Mouse (Mus musculus) layer of hippocampus, postnatal 14 days (tissue): ENCODE measurements around the gene 1810062G17Rik. TPM values are rescaled to one million over a fixed set of nuclear protein-coding genes. Genes with fewer than 3 reads are reported as not detected.

Experiments used
- DNase-seq, 2 experiments: peaks; one replicate each; pipeline ENCODE4 v3.0.0; 2021 to 2022; ENCODE audit warnings: low spot score in 2 of 2, mixed read lengths in 1 of 2
- long read RNA-seq, 2 experiments: library from polyadenylated mRNA; stranded (forward); transcript quantifications; one replicate each; pipeline ENCODE4 v2.0.0; 2021
- total RNA-seq, 2 experiments: library from RNA; stranded (reverse); gene quantifications; 2 replicates each; pipeline ENCODE4 v1.2.3; 2021

Gene 1810062G17Rik
- under 1 TPM in 1 of 2 experiments, not detected in 1; 0.37 TPM for total RNA-seq
- long read RNA-seq, experiment 1 = 0 reads
- long read RNA-seq, experiment 2 = 0 reads

DNA sequence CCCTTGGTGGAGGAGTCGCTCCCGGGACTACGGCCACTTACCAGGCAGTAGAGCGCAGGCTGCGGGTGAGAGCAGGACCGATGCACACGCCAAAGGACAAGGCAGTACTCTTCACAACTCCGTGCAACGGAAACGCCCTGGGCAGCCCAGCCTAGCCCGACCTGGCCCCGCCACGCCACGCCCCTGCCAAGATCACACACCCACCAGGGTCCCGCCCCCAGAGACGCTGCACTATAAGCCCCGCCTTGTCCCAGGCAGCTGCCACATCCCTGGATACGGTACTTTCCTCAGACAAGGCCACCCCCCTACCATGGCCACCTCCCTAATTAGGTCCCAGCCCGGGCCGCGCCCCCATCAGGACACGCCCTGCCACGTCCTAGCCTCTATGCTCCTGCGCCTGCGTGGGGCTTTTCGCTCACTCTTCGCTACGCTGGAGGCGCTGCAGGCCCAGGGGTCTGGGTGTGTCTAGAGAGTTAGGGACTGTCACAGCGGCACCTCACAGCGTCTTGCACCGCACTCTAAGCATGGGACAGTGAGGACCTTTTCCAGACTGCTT lies at the start of gene 1810062G17Rik, which contains the start of gene Anxa5:
TSS of gene 1810062G17Rik (plus strand) at position 406 of the 556 bp plus-strand sequence.
TSS of gene Anxa5 (minus strand) at position 363 of the 556 bp plus-strand sequence.
- peak; percentile 82 to 88 for DNase-seq

GRCm38 (mm10) chr3:36427386-36427785 lies 48.4 kb upstream of the 1810062G17Rik start:
- DNase-seq = no peak

GRCm38 (mm10) chr3:36430360-36430759 lies 45.4 kb upstream of the 1810062G17Rik start:
- DNase-seq = no peak

- DNase-seq = no peak
Measured at GRCm38 (mm10) chr3:36440280-36440679, 35.5 kb upstream of the 1810062G17Rik start.

DNA sequence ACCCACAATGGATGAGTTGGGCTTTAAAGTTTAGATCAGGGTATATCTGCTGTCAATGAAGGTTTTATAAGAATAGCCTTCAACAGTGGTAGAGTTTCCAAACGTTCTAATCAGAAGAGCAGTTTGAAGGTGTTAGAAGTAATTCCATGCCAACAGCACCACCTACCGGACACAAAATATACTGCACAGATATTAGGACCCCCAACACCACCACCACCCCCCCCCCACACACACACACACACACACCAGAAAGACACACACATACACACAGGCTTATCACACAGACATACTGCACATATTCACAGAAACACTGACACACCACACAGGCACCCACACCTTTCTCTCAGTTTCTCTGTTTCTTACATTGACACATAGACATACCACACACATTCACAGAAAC lies 33.3 kb upstream of the 1810062G17Rik start:
- DNase-seq = peak; percentile 20 to 70

DNA sequence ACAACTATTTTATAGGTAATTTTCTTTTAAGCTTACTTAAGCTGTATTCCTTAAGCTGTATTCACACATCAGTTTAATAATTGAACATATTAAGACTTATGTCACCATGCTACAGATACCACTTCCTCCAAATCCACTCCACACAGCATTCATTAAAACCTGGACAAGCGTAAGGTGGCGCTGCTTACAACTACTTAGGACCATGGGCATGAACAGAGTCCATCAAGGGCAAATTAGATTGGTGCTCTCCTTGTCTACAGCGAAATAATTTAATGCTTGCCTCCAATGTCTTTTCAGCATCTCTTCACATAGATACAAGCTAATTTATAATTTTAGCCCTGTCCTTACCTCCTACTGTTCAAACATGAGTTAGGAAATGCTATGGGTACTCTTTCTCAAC lies 29.7 kb upstream of the 1810062G17Rik start:
- no peak for DNase-seq

- no peak for DNase-seq
Measured at GRCm38 (mm10) chr3:36446506-36446905, 29.2 kb upstream of the 1810062G17Rik start.

DNA sequence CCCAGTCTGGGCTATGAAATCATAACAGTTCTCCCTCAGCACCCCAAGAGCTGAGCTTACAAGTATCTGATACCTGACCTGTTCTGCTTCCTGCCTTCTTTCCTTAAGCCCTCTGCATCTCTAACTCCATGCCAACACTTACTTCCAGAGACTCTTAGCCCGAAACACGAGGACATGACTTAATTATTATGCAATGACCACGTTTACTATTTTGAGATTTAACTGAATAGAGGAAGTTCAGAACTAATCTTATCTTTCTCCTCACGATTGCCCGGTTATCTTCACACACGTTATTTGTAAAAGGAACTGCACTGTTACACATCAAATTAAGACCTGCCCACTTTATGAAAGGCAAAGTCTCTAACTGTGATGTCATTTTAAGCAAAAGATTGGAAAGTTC lies 28.8 kb upstream of the 1810062G17Rik start:
- DNase-seq = no peak

DNA sequence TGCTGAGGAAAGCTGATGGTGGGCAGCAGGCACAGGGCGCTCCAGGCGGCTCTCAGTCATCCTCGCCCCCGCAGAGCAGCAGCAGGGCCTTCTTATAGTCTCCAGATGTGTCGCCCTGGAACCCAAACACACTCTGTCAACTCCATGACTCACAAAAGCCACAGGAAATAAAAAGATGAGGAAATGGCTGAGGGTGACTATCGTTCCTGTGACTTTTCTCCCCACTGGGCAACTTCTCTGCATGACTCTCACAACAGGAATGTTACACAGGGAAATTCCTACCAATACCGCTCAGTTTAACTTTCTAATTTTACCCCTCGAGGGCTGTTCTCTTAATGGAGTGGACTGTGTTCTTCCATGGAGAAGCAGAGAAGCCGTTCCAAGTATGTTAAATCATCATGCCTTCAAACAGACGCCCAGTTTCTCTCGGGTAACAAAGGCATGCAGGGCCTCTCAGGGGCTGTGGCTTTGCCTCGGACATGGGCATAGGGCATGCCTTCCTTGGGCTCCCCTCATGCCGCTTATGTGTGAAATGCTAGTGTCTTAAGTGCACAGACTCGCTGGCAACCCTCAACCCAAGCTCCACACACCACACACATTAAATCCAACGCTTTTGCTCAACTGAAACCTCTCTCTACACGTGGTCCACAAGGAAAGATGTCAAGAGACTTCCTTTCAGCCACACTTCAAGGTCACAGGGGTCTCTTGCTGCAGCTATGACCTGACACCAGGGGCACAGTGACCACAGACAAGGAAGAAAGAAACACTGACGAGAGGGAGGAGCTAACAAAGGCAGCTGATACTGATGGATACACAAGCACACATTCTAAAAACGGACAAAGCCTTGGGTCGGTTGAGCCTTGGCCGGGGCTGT lies 26.2 kb upstream of the 1810062G17Rik start:
- no peak for DNase-seq

DNA sequence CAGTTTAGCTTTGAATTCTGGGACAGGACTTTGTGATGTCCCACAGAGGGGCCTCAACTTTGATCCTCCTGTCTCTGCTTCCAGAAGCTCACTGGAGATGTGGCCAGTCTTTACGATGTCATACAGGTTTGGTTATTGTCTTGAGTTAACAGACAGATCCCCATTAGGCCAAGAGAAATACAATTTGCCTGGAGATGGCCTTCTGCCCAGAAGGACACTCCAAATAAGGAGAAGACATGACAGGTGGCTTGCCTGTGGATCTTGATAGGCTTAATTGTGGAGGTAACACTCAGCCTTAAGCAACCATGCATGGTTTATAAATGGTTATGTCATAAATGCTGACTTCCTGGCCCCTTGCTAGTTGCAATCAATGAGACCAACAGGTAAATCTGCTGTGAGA lies 23.2 kb upstream of the 1810062G17Rik start:
- DNase-seq = no peak

GRCm38 (mm10) chr3:36455124-36455523 lies 20.6 kb upstream of the 1810062G17Rik start:
- DNase-seq = no peak

- no peak for DNase-seq
Measured at GRCm38 (mm10) chr3:36455566-36455965, 20.2 kb upstream of the 1810062G17Rik start.

DNA sequence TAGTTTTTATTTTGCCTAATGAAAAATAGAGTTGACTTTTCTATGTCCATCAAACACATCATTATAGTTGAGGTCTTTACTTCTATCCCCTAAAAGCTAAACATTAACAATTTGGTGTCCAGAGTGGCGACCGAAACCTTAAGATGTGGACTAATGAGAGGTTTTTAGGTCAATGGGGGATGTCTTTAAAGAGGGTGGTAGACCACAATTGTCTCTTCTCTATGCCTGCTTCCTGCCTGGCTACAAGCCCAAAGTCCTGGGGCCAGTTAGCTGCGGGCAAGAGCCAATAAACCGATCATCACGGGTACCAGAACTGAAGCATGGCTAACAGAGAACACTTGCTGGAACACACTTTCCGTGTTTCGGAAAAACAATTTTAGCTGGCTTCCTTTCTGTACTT lies 15.0 kb upstream of the 1810062G17Rik start:
- no peak for DNase-seq

GRCm38 (mm10) chr3:36461819-36462218 lies 13.9 kb upstream of the 1810062G17Rik start:
- DNase-seq = no peak

- DNase-seq = no peak
Measured at GRCm38 (mm10) chr3:36462348-36462747, 13.4 kb upstream of the 1810062G17Rik start.

- DNase-seq = no peak
Measured at GRCm38 (mm10) chr3:36465538-36465937, 10.2 kb upstream of the 1810062G17Rik start.

DNA sequence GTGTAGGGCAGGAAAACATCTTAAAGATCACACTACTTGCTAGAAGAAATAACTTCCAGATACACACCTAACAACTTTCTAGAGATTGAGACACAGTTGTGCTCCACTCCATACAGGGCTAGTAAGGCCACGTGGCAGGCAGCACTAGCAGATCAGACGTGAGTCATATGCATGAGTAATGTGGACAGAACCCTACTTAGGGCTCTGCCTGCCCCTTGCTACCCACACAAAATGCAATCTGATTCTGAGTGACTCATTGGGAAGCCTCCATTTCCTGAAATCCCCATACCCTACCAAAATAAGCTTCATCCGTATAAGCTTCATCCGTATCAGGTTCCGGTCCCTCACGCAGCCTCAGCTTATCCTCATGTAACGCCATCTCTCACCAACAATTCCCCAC lies 8.1 kb upstream of the 1810062G17Rik start:
- DNase-seq = no peak

- no peak for DNase-seq
Measured at GRCm38 (mm10) chr3:36468871-36469270, 6.9 kb upstream of the 1810062G17Rik start.

GRCm38 (mm10) chr3:36471856-36472255 lies 3.9 kb upstream of the 1810062G17Rik start:
- no peak for DNase-seq

DNA sequence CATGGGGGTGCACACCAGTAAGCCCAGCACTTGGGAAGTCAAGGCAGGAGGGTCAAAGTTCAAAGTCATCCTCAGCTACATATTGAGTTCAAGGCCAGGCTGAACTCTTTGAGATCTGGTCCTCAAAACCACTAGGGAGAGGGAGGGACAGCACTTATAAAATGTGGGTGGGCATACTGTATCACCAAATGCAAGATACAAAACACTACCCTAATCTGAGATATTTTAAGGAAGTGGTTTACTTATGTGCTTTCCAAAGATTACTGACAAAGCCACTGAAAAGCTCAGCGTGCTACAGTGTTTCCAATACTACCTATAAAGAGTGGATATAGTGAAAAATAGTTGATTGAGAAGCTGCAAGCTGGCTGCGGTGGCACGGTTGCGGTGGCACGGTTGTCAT lies 2.5 kb upstream of the 1810062G17Rik start:
- no peak for DNase-seq

GRCm38 (mm10) chr3:36474421-36474820 lies 1.3 kb upstream of the 1810062G17Rik start:
- no peak for DNase-seq

DNA sequence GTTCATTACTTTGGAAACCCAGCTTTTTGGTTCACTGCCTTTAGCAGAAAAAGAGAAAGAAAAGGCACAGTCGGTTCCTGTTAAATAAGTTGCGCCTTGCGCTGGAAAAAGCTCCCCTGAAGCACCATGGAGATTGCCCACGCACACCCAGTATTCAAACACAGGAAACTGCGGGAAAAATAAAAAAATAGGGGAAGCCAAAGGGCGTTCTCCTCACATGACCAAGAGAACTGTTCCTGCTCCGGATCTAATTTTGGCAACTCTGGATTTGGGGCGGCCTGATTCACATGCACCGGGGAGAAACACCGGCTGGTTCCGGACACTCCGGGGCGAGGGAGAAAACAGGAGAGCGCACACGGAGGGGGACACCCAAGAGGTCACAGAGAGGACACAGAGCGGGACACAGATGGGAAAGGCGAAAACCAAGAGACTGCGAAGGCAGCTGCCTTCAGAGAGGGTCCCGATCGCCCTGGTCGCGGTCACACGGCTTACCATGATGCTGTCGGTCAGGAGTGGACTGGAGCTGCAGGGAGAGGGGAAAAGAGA lies 726 bp upstream of the 1810062G17Rik start:
- DNase-seq = peak; percentile 29
